Mouse (Mus musculus) bone marrow, adult 2 months (tissue): ENCODE measurements around the gene Dlgap1. TPM values are rescaled to one million over a fixed set of nuclear protein-coding genes. Genes with fewer than 3 reads are reported as not detected.

Experiments
- H3K27ac ChIP-seq: fragments of 200-500 bp; 2 replicates; pipeline ENCODE4 v1.5.1; 2012; ENCODE audit warnings: low read depth, mild to moderate bottlenecking, control low read depth, inconsistent platforms, low read length; ENCODE audit not compliant: control insufficient read depth, poor library complexity, insufficient read depth
- H3K4me1 ChIP-seq: fragments of 200-500 bp; 2 replicates; pipeline ENCODE4 v1.6.1; 2011; ENCODE audit warnings: low read length; ENCODE audit not compliant: control insufficient read depth, insufficient read depth
- H3K4me3 ChIP-seq: fragments of 200-500 bp; replicated peaks from 2 replicates; pipeline ENCODE3; 2011; ENCODE audit warnings: mild to moderate bottlenecking, low read depth, low read length, control low read depth; ENCODE audit not compliant: control insufficient read depth
- CTCF ChIP-seq: fragments of 200-500 bp; IDR thresholded peaks from 2 replicates; pipeline ENCODE4 v1.5.1; 2011; ENCODE audit warnings: low read length, control low read depth; ENCODE audit not compliant: control insufficient read depth, insufficient read depth
- POLR2A ChIP-seq: fragments of 200-500 bp; IDR thresholded peaks from 2 replicates; pipeline ENCODE4 v1.6.1; 2011; ENCODE audit warnings: low read depth, mild to moderate bottlenecking, control low read depth, low read length, borderline replicate concordance; ENCODE audit not compliant: control insufficient read depth
- WGBS: fragments of 180-500 bp; shearing (Covaris S2); methylation state at CpG from one replicate; pipeline ENCODE4 v1.1.7; 2018; 5-methylcytosine and 5-hydroxymethylcytosine counted together
- polyA plus RNA-seq: library from polyadenylated mRNA; stranded (reverse); fragments of >200 nt; gene quantifications from 2 replicates; pipeline ENCODE4 v1.2.4, GENCODE M21; 2011; ENCODE audit warnings: low replicate concordance; ENCODE audit not compliant: missing spikeins, insufficient read depth, insufficient read length

Gene Dlgap1
- polyA plus RNA-seq, 1 experiment: not detected

- Histone ChIP-seq H3K4me3 (no peak overlapping the region), H3K4me1 (no peaks in the 10 kb centered on the region), H3K27ac (no peak overlapping the region)
- TF ChIP-seq POLR2A (no peak), CTCF (no peak)
- WGBS: 76% methylated on average over 7 of the region's 7 CpGs
Observed at GRCm38 (mm10) chr17:70779770-70780169, 810.9 kb downstream of the Dlgap1 start.

GRCm38 (mm10) chr17:70780726-70781689 lies 812.1 kb downstream of the Dlgap1 start:
- Histone ChIP-seq H3K4me3 (no peak overlapping the region), H3K27ac (no peak overlapping the region), H3K4me1 (no peaks in the 10 kb centered on the region)
- WGBS: 75% methylated on average over 18 of the region's 18 CpGs
- TF ChIP-seq POLR2A (no peak), CTCF (no peak)

- TF ChIP-seq POLR2A (no peak), CTCF (no peak)
- H3K4me1 ChIP-seq: no peaks in the 10 kb centered on the region
- no peak overlapping the region for H3K27ac ChIP-seq
- 89% methylated on average over 3 of the region's 3 CpGs for WGBS
- no peak overlapping the region for H3K4me3 ChIP-seq
Observed at GRCm38 (mm10) chr17:70783273-70783672, 814.4 kb downstream of the Dlgap1 start.

- 39% methylated on average over 2 of the region's 2 CpGs for WGBS
Observed at GRCm38 (mm10) chr17:70787366-70787765, 818.5 kb downstream of the Dlgap1 start.

GRCm38 (mm10) chr17:70790801-70791200 lies 821.9 kb downstream of the Dlgap1 start:
- WGBS: 81% methylated on average over 4 of the region's 4 CpGs
- H3K4me3 ChIP-seq: no peak overlapping the region
- no peak overlapping the region for H3K27ac ChIP-seq
- no peak for TF ChIP-seq CTCF
- no peak for TF ChIP-seq POLR2A
- H3K4me1 ChIP-seq: no peaks in the 10 kb centered on the region

More at GRCm38 (mm10) chr17:70787366-70787765, 818.5 kb downstream of the Dlgap1 start:
- H3K4me3 ChIP-seq: no peak overlapping the region
- H3K27ac ChIP-seq: no peak overlapping the region
- no peaks in the 10 kb centered on the region for H3K4me1 ChIP-seq
- no peak for TF ChIP-seq POLR2A
- TF ChIP-seq CTCF: no peak

- TF ChIP-seq CTCF (no peak), POLR2A (no peak)
- 80% methylated on average over 9 of the region's 9 CpGs for WGBS
- H3K4me3 ChIP-seq: no peak overlapping the region
- no peaks in the 10 kb centered on the region for H3K4me1 ChIP-seq
- H3K27ac ChIP-seq: no peak overlapping the region
Observed at GRCm38 (mm10) chr17:70791596-70792275, 822.9 kb downstream of the Dlgap1 start.

GRCm38 (mm10) chr17:70794291-70794690 lies 825.4 kb downstream of the Dlgap1 start:
- H3K4me1 ChIP-seq: no peaks in the 10 kb centered on the region
- H3K27ac ChIP-seq: no peak overlapping the region
- 73% methylated on average over 7 of the region's 7 CpGs for WGBS
- no peak for TF ChIP-seq POLR2A
- no peak for TF ChIP-seq CTCF
- H3K4me3 ChIP-seq: no peak overlapping the region

GRCm38 (mm10) chr17:70794722-70795121 lies 825.8 kb downstream of the Dlgap1 start:
- WGBS: 75% methylated on average over 6 of the region's 6 CpGs
- Histone ChIP-seq H3K27ac (no peak overlapping the region), H3K4me1 (no peaks in the 10 kb centered on the region), H3K4me3 (no peak overlapping the region)
- TF ChIP-seq POLR2A: no peak
- TF ChIP-seq CTCF: no peak
